Mouse (Mus musculus) MEL (cell line): ENCODE measurements around the gene Gas8. TPM values are rescaled to one million over a fixed set of nuclear protein-coding genes. Genes with fewer than 3 reads are reported as not detected.
A peak's percentile ranks its signal among the peaks of the same experiment; 100 is the strongest.

Experiments
- DNase-seq: peaks from one replicate; pipeline ENCODE4 v3.0.0; 2011; ENCODE audit warnings: low read depth, low spot score
- H3K27ac ChIP-seq: 2 replicates; pipeline ENCODE4 v1.5.1; 2012; ENCODE audit warnings: low read depth, mild to moderate bottlenecking, control low read depth, low read length, moderate library complexity; ENCODE audit not compliant: control insufficient read depth
- H3K27me3 ChIP-seq, 2 experiments: fragments of 150-350 bp in 1 of 2; sonication (generic) in 1 of 2; 2 replicates each; pipeline ENCODE4 v1.6.1; 2012; ENCODE audit warnings: low read length in 2 of 2, mild to moderate bottlenecking in 2 of 2, improper control_type of control experiment in 1 of 2, moderate library complexity in 1 of 2; ENCODE audit not compliant: insufficient read depth in 2 of 2, control insufficient read depth in 1 of 2
- H3K36me3 ChIP-seq, 2 experiments: 2 replicates each; pipeline ENCODE4 v1.6.1; 2012 to 2014; ENCODE audit warnings: low read length in 2 of 2, improper control_type of control experiment in 1 of 2, inconsistent platforms in 1 of 2, mild to moderate bottlenecking in 1 of 2; ENCODE audit not compliant: insufficient read depth in 2 of 2, control insufficient read depth in 1 of 2
- H3K4me1 ChIP-seq, 2 experiments: fragments of 150-350 bp in 1 of 2; sonication (generic) in 1 of 2; 2 replicates each; pipeline ENCODE4 v1.6.1; 2012; ENCODE audit warnings: low read length in 2 of 2, improper control_type of control experiment in 1 of 2, mild to moderate bottlenecking in 1 of 2; ENCODE audit not compliant: insufficient read depth in 2 of 2, control insufficient read depth in 1 of 2
- H3K4me3 ChIP-seq, 2 experiments: fragments of 150-350 bp in 1 of 2; sonication (generic) in 1 of 2; 2 replicates each; pipeline ENCODE4 v1.5.1; 2012; ENCODE audit warnings: low read depth in 2 of 2, low read length in 2 of 2, mild to moderate bottlenecking in 2 of 2, moderate library complexity in 2 of 2, control low read depth in 1 of 2, improper control_type of control experiment in 1 of 2; ENCODE audit not compliant: control insufficient read depth in 1 of 2, insufficient read depth in 1 of 2
- H3K79me2 ChIP-seq: 2 replicates; pipeline ENCODE4 v1.6.1; 2012; ENCODE audit warnings: mild to moderate bottlenecking, low read length, moderate library complexity; ENCODE audit not compliant: control insufficient read depth, poor library complexity, insufficient read depth
- H3K9ac ChIP-seq: 2 replicates; pipeline ENCODE4 v1.6.1; 2012; ENCODE audit warnings: low read depth, mild to moderate bottlenecking, control low read depth, low read length, moderate library complexity; ENCODE audit not compliant: control insufficient read depth, poor library complexity, severe bottlenecking
- H3K9me3 ChIP-seq: fragments of 150-350 bp; sonication (generic); replicated peaks from 2 replicates; pipeline ENCODE4 v1.6.1; 2012; ENCODE audit warnings: mild to moderate bottlenecking, low read length, improper control_type of control experiment, moderate library complexity; ENCODE audit not compliant: insufficient read depth
- CHD2 ChIP-seq: IDR thresholded peaks from 2 replicates; pipeline ENCODE4 v1.6.1; 2011; ENCODE audit warnings: low read length, improper control_type of control experiment
- CTCF ChIP-seq, 3 experiments: IDR thresholded peaks in 2 of 3; conservative IDR thresholded peaks in 1 of 3; 2 replicates each; pipeline ENCODE4 v1.5.1; 2011 to 2012; ENCODE audit warnings: low read length in 3 of 3, low read depth in 2 of 3, mild to moderate bottlenecking in 2 of 3, improper control_type of control experiment in 1 of 3, inconsistent platforms in 1 of 3, mixed read lengths in 1 of 3, moderate library complexity in 1 of 3; ENCODE audit not compliant: control insufficient read depth in 1 of 3, insufficient read depth in 1 of 3, poor library complexity in 1 of 3, severe bottlenecking in 1 of 3
- E2F4 ChIP-seq: IDR thresholded peaks from 2 replicates; pipeline ENCODE4 v1.6.1; 2011; ENCODE audit warnings: low read depth, low read length, improper control_type of control experiment, borderline replicate concordance
- GABPA ChIP-seq: IDR thresholded peaks from 2 replicates; pipeline ENCODE4 v1.6.1; 2012; ENCODE audit warnings: low read depth, mild to moderate bottlenecking, inconsistent platforms, low read length, improper control_type of control experiment, moderate library complexity
- GATA1 ChIP-seq: IDR thresholded peaks from 2 replicates; pipeline ENCODE4 v1.6.1; 2011; ENCODE audit warnings: low read depth, low read length, improper control_type of control experiment
- HCFC1 ChIP-seq: IDR thresholded peaks from 2 replicates; pipeline ENCODE4 v1.6.1; 2012; ENCODE audit warnings: low read depth, mild to moderate bottlenecking, inconsistent platforms, low read length, improper control_type of control experiment, moderate library complexity
- JUND ChIP-seq: IDR thresholded peaks from 2 replicates; pipeline ENCODE4 v1.6.1; 2011; ENCODE audit warnings: low read depth, mild to moderate bottlenecking, improper control_type of control experiment, low read length
- KAT2A ChIP-seq: conservative IDR thresholded peaks from 2 replicates; pipeline ENCODE4 v1.6.1; 2012; ENCODE audit warnings: low read depth, low read length, improper control_type of control experiment, inconsistent platforms
- MAZ ChIP-seq: IDR thresholded peaks from 2 replicates; pipeline ENCODE4 v1.6.1; 2012; ENCODE audit warnings: low read depth, mild to moderate bottlenecking, inconsistent platforms, low read length, improper control_type of control experiment
- MXI1 ChIP-seq: IDR thresholded peaks from 2 replicates; pipeline ENCODE4 v1.6.1; 2011; ENCODE audit warnings: mild to moderate bottlenecking, low read depth, low read length, improper control_type of control experiment
- MYB ChIP-seq: IDR thresholded peaks from 2 replicates; pipeline ENCODE4 v1.6.1; 2011; ENCODE audit warnings: mild to moderate bottlenecking, low read depth, low read length, improper control_type of control experiment
- MYC ChIP-seq: IDR thresholded peaks from 2 replicates; pipeline ENCODE4 v1.6.1; 2011; ENCODE audit warnings: low read depth, mild to moderate bottlenecking, low read length, improper control_type of control experiment, moderate library complexity
- POLR2A ChIP-seq, 2 experiments: IDR thresholded peaks; 2 replicates each; pipeline ENCODE4 v1.6.1; 2011 to 2012; ENCODE audit warnings: low read length in 2 of 2, mild to moderate bottlenecking in 2 of 2, control low read depth in 1 of 2, improper control_type of control experiment in 1 of 2, low read depth in 1 of 2, moderate library complexity in 1 of 2; ENCODE audit not compliant: control insufficient read depth in 1 of 2, insufficient read depth in 1 of 2, poor library complexity in 1 of 2
- RAD21 ChIP-seq: IDR thresholded peaks from 2 replicates; pipeline ENCODE4 v1.6.1; 2011; ENCODE audit warnings: mild to moderate bottlenecking, low read depth, low read length, improper control_type of control experiment
- RCOR1 ChIP-seq: IDR thresholded peaks from 2 replicates; pipeline ENCODE4 v1.6.1; 2012; ENCODE audit warnings: low read depth, mild to moderate bottlenecking, inconsistent platforms, low read length, improper control_type of control experiment
- SIN3A ChIP-seq: IDR thresholded peaks from 2 replicates; pipeline ENCODE4 v1.6.1; 2012; ENCODE audit warnings: low read length, improper control_type of control experiment, inconsistent platforms
- SMC3 ChIP-seq: IDR thresholded peaks from 2 replicates; pipeline ENCODE4 v1.6.1; 2011; ENCODE audit warnings: low read depth, low read length, improper control_type of control experiment
- TAL1 ChIP-seq: IDR thresholded peaks from 2 replicates; pipeline ENCODE4 v1.6.1; 2012; ENCODE audit warnings: mild to moderate bottlenecking, inconsistent platforms, low read length, moderate library complexity, mixed read lengths
- TBP ChIP-seq: IDR thresholded peaks from 2 replicates; pipeline ENCODE4 v1.8.0; 2011; ENCODE audit warnings: low read depth, low read length, improper control_type of control experiment
- UBTF ChIP-seq: IDR thresholded peaks from 2 replicates; pipeline ENCODE4 v1.6.1; 2012; ENCODE audit warnings: low read depth, mild to moderate bottlenecking, inconsistent platforms, low read length, improper control_type of control experiment, moderate library complexity, borderline replicate concordance; ENCODE audit not compliant: insufficient read depth
- USF1 ChIP-seq: IDR thresholded peaks from 2 replicates; pipeline ENCODE4 v1.6.1; 2014; ENCODE audit warnings: low read depth, mild to moderate bottlenecking, inconsistent platforms, low read length, improper control_type of control experiment, moderate library complexity
- USF2 ChIP-seq, 2 experiments: IDR thresholded peaks; 2 replicates each; pipeline ENCODE4 v1.6.1; 2011 to 2012; ENCODE audit warnings: improper control_type of control experiment in 2 of 2, low read length in 2 of 2, borderline replicate concordance in 1 of 2, inconsistent platforms in 1 of 2, low read depth in 1 of 2, mild to moderate bottlenecking in 1 of 2; ENCODE audit not compliant: insufficient read depth in 1 of 2
- ZC3H11A ChIP-seq: IDR thresholded peaks from 2 replicates; pipeline ENCODE4 v1.6.1; 2012; ENCODE audit warnings: low read depth, mild to moderate bottlenecking, inconsistent platforms, low read length, improper control_type of control experiment
- ZKSCAN1 ChIP-seq: IDR thresholded peaks from 2 replicates; pipeline ENCODE4 v1.6.1; 2012; ENCODE audit warnings: low read depth, mild to moderate bottlenecking, inconsistent platforms, low read length, improper control_type of control experiment, moderate library complexity
- ZMIZ1 ChIP-seq: IDR thresholded peaks from 2 replicates; pipeline ENCODE4 v1.6.1; 2012; ENCODE audit warnings: low read depth, mild to moderate bottlenecking, inconsistent platforms, low read length, improper control_type of control experiment, moderate library complexity
- polyA plus RNA-seq, 2 experiments: library from polyadenylated mRNA; stranded (reverse) in 1 of 2; unstranded in 1 of 2; fragments of >175 nt in 1 of 2; fragments of >200 nt in 1 of 2; gene quantifications; 2 replicates each; pipeline versions ENCODE4 v1.2.1 to v1.2.4; 2012; ENCODE audit warnings: low replicate concordance in 2 of 2, low read depth in 1 of 2; ENCODE audit not compliant: insufficient read length in 2 of 2, insufficient read depth in 1 of 2, missing spikeins in 1 of 2
- total RNA-seq: library from RNA; depleted of rRNA; stranded (reverse); fragments of 300-350 nt; gene quantifications from 2 replicates; pipeline ENCODE4 v1.2.3, GENCODE M21; 2012

Gas8 gene
- total and polyA plus RNA-seq, 3 experiments, result 14.4 to 179 (median 20.8) TPM

DNA sequence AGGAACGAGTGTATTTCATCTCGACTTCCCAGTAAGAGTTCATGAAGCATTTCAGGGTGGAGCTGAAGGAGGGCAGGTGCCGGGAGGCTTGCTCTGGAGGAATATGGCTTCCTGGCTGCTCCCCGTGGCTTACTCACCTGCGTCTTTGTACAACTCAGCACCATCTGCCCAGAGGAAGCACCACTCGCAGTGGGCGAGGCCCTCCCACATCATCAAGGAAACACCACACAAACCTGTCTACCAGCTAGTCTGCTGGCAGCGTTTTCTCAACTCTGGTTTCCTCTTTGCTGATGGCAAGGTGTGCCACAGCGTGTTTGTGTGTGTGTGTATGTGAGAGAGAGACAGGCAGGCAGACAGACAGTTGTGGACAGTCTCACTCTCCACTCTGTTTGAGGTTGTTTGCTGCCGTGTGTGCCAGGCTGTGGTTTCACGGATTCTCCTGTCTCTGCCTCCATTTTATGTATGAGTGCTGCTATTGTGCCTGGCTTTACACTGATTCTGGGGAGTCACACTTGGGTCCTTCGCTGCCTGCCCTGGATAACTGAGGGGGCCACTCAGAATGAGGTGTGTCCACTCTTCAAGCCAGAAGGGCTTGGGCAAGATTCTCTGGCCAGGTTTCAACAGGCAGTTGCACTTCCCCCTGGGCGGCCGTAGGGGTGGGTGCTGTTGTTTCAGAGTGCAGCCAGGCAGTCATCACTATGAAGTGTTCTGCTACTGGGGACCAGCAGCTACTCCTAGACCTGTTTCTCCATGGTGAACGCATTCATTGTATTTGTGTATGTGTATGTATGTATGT is 27.2 kb upstream of the Gas8 start:
- no peak for TF ChIP-seq MYB
- TF ChIP-seq ZKSCAN1, result no peak
- no peak for TF ChIP-seq UBTF
- TF ChIP-seq KAT2A, result no peak
- TF ChIP-seq RAD21, result no peak
- no peak for TF ChIP-seq CTCF (IDR thresholded peaks at IDR 0.05 in 2 of 3, conservative IDR thresholded peaks at IDR 0.05 in 1 of 3; ENCODE audit: control insufficient read depth in 1 of 3, insufficient read depth in 1 of 3, low read depth in 2 of 3, low read length in 3 of 3, poor library complexity in 1 of 3, severe bottlenecking in 1 of 3)
- TF ChIP-seq POLR2A (IDR thresholded peaks at IDR 0.05; ENCODE audit: control insufficient read depth in 1 of 2, insufficient read depth in 1 of 2, low read depth in 1 of 2, low read length in 2 of 2, poor library complexity in 1 of 2), result no peak
- TF ChIP-seq TAL1, result no peak
- no peak for TF ChIP-seq MXI1
- TF ChIP-seq GABPA, result no peak
- TF ChIP-seq MAZ, result no peak
- TF ChIP-seq USF2 (IDR thresholded peaks at IDR 0.05; ENCODE audit: borderline replicate concordance in 1 of 2, insufficient read depth in 1 of 2, low read depth in 1 of 2, low read length in 2 of 2), result no peak
- TF ChIP-seq TBP, result no peak
- TF ChIP-seq ZMIZ1, result no peak
- TF ChIP-seq RCOR1, result no peak
- no peak for TF ChIP-seq USF1
- TF ChIP-seq HCFC1, result no peak
- no peak for TF ChIP-seq ZC3H11A
- TF ChIP-seq MYC, result no peak
- no peak for TF ChIP-seq JUND
- TF ChIP-seq, all 39 proteins: peak for 0
- H3K4me1 ChIP-seq, result no peaks in the 10 kb centered on the region
- H3K9ac ChIP-seq, result no peak overlapping the region
- no peak overlapping the region for H3K27ac ChIP-seq
- no peaks in the 10 kb centered on the region for H3K9me3 ChIP-seq
- H3K4me3 ChIP-seq, result no peak overlapping the region
- peak; percentile 1 for DNase-seq
- no peaks in the 10 kb centered on the region for H3K27me3 ChIP-seq
- H3K36me3 ChIP-seq, result peaks cover 0 to 31% of the 10 kb centered on the region in 2 experiments; a peak in 2 of 4 replicates
- H3K79me2 ChIP-seq, result no peaks in the 10 kb centered on the region

DNA sequence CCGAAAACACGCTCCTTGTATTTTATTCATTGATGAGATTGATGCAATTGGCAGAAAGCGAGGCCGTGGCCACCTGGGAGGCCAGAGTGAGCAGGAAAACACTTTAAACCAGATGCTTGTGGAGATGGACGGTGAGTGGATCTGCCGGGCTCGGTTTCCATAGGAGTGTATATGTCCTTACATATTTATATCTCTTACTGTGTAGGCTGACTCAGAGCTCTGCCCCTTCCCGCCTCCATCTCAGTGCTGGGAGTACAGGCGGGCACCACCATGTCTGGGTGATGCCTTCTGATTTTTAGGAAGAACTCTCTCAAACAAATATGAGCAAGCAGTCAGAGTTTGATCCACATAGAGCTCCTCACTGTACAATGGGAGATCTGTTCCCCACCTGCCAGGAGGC is 25.7 kb upstream of the Gas8 start:
- no peaks in the 10 kb centered on the region for H3K79me2 ChIP-seq
- no peak overlapping the region for H3K4me3 ChIP-seq
- no peak overlapping the region for H3K27ac ChIP-seq
- no peak for DNase-seq
- H3K27me3 ChIP-seq, result no peaks in the 10 kb centered on the region
- H3K36me3 ChIP-seq, result peaks cover 0 to 31% of the 10 kb centered on the region in 2 experiments; a peak in 2 of 4 replicates
- TF ChIP-seq USF1, result no peak
- no peak for TF ChIP-seq SMC3
- TF ChIP-seq ZKSCAN1, result no peak
- TF ChIP-seq GATA1, result no peak
- TF ChIP-seq RAD21, result no peak
- no peak for TF ChIP-seq CHD2
- TF ChIP-seq MYC, result no peak
- TF ChIP-seq RCOR1, result no peak
- TF ChIP-seq E2F4, result no peak
- no peak for TF ChIP-seq GABPA
- TF ChIP-seq UBTF, result no peak
- TF ChIP-seq SIN3A, result no peak
- TF ChIP-seq, all 39 proteins: peak for 0
- H3K9ac ChIP-seq, result no peak overlapping the region
- H3K9me3 ChIP-seq, result no peaks in the 10 kb centered on the region
- no peaks in the 10 kb centered on the region for H3K4me1 ChIP-seq
